Mouse (Mus musculus): ENCODE results near the gene Rrm1. TPM values are rescaled to one million over a fixed set of nuclear protein-coding genes. Genes with fewer than 3 reads are reported as not detected.

The Rrm1 gene
- polyA plus RNA-seq, 1 experiment from 2014 or later: 223 TPM

- Histone ChIP-seq H3K9ac (no peak overlapping the region), H3K9me3 (replicated peaks) (no peaks in the 10 kb centered on the region), H3K36me3 (0 out of 2 replicates have a peak, but pooled peaks cover 3% of the 10 kb centered on the region), H3K27ac (0 out of 2 replicates have a peak overlapping the region, but pooled peaks have one; percentile 20), H3K4me3 (replicated peaks) (no peak overlapping the region), H3K4me1 (replicated peaks) (peaks cover 10% of the 10 kb centered on the region), H3K4me2 (no peak overlapping the region), H3K27me3 (no peaks in the 10 kb centered on the region)
- 35% methylated on average over 6 of the region's 6 CpGs for WGBS (ENCODE audit: insufficient replicate concordance)
- DNase-seq (no peak), ATAC-seq (ENCODE audit: low read depth) (0 out of 2 replicates have a peak, but pooled peaks have one; percentile 20)
Observed at GRCm38 (mm10) chr7:102425933-102426685, 15.4 kb upstream of the Rrm1 start.

DNA sequence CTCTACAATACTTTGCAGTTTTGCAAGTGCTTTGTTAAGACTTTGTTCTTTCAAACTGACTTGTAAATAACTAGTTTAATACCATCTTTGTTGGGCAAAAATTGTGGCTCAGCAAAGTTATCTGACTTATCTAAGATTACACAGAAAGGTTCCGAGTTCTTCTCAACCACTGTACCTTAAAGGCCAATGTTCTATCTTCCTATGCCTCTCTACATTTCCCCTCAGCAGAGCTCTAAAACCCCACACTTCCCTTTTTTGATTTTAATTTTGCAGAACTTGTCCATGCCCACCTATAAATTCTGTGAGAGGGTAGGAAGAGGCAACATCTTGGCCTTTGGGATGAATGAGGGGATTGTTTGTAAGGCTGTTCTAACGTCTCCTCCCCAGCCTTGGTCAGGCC is 7.2 kb upstream of the Rrm1 start:
- 54% methylated on average over 2 of the region's 2 CpGs for WGBS (ENCODE audit: insufficient replicate concordance)
- DNase-seq (no peak), ATAC-seq (ENCODE audit: low read depth) (no peak)
- Histone ChIP-seq H3K4me1 (replicated peaks) (peaks cover 4% of the 10 kb centered on the region; the same call in 1 of the 2 replicates), H3K27ac (no peak overlapping the region), H3K9me3 (replicated peaks) (no peaks in the 10 kb centered on the region), H3K36me3 (0 out of 2 replicates have a peak, but pooled peaks cover 12% of the 10 kb centered on the region), H3K9ac (no peak overlapping the region), H3K4me3 (replicated peaks) (no peak overlapping the region), H3K4me2 (no peak overlapping the region), H3K27me3 (no peaks in the 10 kb centered on the region)

DNA sequence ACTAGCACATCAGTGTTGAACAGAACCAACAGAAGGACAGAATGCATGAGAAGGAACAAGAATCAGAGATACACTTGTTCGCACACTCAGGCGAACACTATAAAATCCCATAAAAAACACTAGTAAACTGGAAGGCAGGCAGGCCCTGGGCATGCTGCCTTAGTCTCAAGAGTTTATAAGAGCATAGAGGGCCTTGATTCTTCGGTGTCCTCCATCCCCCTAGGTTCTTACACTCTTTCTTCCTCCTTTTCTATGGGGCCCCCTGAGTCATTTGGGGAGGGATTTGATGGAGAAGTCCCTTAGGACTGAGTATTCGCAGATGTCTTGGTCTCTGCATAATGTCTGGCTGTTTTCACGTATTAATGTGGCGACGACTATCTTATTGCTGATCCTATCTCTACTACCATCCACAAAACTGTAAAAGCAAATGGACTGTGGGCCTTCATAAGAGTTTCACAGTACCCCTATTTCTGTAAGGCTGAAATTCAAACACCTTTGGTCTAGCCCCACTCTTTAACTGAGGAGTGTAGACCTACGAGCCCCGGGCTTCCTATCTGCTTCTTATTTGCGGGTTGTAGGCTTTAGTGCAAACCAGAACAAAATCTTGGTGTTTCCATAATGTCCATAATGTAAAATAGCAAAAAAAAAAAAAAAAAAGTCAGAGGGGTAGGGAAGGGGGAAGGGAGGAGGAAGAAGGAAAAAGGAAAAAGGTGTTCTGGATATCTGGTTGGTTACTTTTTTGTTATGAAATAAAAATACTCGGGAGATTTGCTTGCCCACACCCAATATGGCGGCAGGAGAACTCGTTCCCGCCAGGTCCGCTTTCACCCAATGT is 456 bp upstream of the Rrm1 start:
- Histone ChIP-seq H3K27ac (peak overlapping the region; percentile 94), H3K9me3 (replicated peaks) (no peaks in the 10 kb centered on the region), H3K4me3 (replicated peaks) (peak overlapping the region; percentile 86), H3K27me3 (no peaks in the 10 kb centered on the region), H3K36me3 (peaks cover 20% of the 10 kb centered on the region), H3K9ac (0 out of 2 replicates have a peak overlapping the region, but pooled peaks have one; percentile 19), H3K4me1 (replicated peaks) (peaks cover 27% of the 10 kb centered on the region), H3K4me2 (peak overlapping the region; percentile 92)
- ATAC-seq (ENCODE audit: low read depth): no peak
- WGBS (ENCODE audit: insufficient replicate concordance): 46% methylated on average over 15 of the region's 15 CpGs
- no peak for DNase-seq

- H3K9ac ChIP-seq: peak overlapping the region; percentile 96
- WGBS (ENCODE audit: insufficient replicate concordance): 1% methylated on average over 4 of the region's 4 CpGs
- no peak for DNase-seq
Observed at GRCm38 (mm10) chr7:102442432-102442831, 937 bp downstream of the Rrm1 start.

DNA sequence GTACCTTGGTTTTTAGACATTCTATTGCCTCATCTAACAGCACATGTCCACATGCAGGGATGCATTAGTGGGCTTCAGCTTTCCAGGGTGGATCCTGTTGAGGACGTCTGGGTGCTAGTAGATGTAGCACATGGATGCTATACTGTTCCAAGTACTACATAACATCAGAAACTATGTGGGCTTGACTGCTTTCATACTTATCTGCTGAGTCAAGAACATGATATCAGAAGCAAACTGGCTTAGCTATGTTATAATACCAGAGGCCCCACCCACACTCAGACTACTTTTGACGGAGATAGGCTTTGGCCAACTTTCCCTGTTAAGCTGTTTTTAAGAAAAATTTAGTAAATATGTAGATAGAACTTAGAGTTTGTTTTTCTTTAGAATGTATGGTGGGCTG is 2.8 kb downstream of the Rrm1 start:
- ATAC-seq (ENCODE audit: low read depth) (peak; percentile 77), DNase-seq (peak; percentile 64)
- H3K27me3 ChIP-seq: no peaks in the 10 kb centered on the region
- 21% methylated on average over 2 of the region's 2 CpGs for WGBS (ENCODE audit: insufficient replicate concordance)
- H3K36me3 ChIP-seq: peaks cover 49% of the 10 kb centered on the region
- peaks cover 29% of the 10 kb centered on the region for H3K4me1 ChIP-seq (replicated peaks)
- H3K27ac ChIP-seq: peak overlapping the region; percentile 94
- peak overlapping the region; percentile 80 for H3K9ac ChIP-seq
- peak overlapping the region; percentile 86 for H3K4me3 ChIP-seq (replicated peaks)
- H3K4me2 ChIP-seq: peak overlapping the region; percentile 92
- no peaks in the 10 kb centered on the region for H3K9me3 ChIP-seq (replicated peaks)

More at GRCm38 (mm10) chr7:102442432-102442831, 937 bp downstream of the Rrm1 start:
- H3K4me1 ChIP-seq (replicated peaks): peaks cover 29% of the 10 kb centered on the region
- H3K36me3 ChIP-seq: peaks cover 33% of the 10 kb centered on the region
- peak overlapping the region; percentile 86 for H3K4me3 ChIP-seq (replicated peaks)
- peak overlapping the region; percentile 92 for H3K4me2 ChIP-seq
- peak overlapping the region; percentile 94 for H3K27ac ChIP-seq
- no peaks in the 10 kb centered on the region for H3K9me3 ChIP-seq (replicated peaks)
- no peaks in the 10 kb centered on the region for H3K27me3 ChIP-seq
- no peak for ATAC-seq (ENCODE audit: low read depth)

DNA sequence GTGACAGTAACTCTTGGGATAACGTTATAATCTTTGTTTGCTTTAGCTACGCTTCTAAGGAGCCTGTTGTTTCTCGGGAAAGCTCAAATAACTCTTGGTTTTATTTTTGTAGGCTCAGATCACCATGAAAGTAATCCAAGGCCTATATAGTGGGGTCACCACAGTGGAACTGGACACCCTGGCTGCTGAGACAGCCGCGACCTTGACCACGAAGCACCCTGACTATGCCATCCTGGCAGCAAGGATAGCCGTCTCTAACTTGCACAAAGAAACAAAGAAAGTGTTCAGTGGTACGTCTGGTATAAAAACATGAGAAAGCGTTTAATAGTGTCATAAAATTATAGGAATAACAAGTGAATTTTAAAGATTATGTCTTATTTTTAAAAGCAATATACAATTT is 4.9 kb downstream of the Rrm1 start:
- H3K4me2 ChIP-seq: no peak overlapping the region
- no peak for DNase-seq
- H3K4me1 ChIP-seq (replicated peaks): peaks cover 22% of the 10 kb centered on the region
- WGBS (ENCODE audit: insufficient replicate concordance): 94% methylated on average over 9 of the region's 9 CpGs
- no peak overlapping the region for H3K4me3 ChIP-seq (replicated peaks)
- no peak for ATAC-seq (ENCODE audit: low read depth)
- H3K9ac ChIP-seq: no peak overlapping the region
- H3K36me3 ChIP-seq: peaks cover 70% of the 10 kb centered on the region
- H3K27me3 ChIP-seq: no peaks in the 10 kb centered on the region
- H3K9me3 ChIP-seq (replicated peaks): no peaks in the 10 kb centered on the region
- H3K27ac ChIP-seq: no peak overlapping the region

DNA sequence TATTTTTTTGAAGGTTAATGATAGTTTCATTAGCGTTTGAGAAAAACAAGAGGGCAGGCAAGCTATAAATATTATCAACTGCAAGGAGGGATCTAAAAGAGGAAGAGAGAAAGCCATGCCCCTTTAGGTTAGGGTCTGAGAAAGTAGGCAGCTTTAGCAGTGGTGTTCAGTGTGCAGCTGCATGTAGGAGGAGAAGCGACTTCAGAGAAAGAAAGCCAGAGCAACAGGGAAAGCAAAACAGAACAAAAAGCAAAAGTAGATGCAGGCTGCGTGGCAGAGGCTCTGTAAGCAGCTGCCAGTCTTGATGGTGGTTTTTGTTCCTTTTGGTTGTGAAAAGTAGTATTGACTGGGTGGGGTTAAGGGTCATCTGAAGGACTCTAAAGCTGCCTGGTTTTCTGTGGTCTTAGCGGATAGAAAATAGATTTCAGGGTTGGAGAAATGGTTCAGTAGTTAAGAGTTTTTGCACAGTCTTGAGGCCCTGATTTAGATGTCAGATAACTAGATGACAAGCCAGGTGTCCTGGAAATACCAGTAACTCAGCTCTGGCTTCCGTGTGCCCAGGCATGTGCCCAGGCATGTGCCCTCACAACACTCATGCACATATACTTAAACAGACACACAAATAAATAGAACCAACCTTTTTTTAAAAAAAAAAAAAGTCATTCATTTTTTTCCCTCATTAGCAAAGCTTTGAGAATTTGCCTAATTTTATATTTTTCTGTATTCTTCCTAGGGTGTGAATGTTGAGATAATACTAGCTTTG is 17.3 kb downstream of the Rrm1 start:
- H3K9ac ChIP-seq: no peak overlapping the region
- H3K27ac ChIP-seq: no peak overlapping the region
- ATAC-seq (ENCODE audit: low read depth) (no peak), DNase-seq (no peak)
- no peak overlapping the region for H3K4me2 ChIP-seq
- 84% methylated on average over 5 of the region's 5 CpGs for WGBS (ENCODE audit: insufficient replicate concordance)
- H3K4me1 ChIP-seq (replicated peaks): 0 out of 2 replicates have a peak, but pooled peaks cover 2% of the 10 kb centered on the region
- no peak overlapping the region for H3K4me3 ChIP-seq (replicated peaks)
- no peaks in the 10 kb centered on the region for H3K27me3 ChIP-seq
- peaks cover 97% of the 10 kb centered on the region for H3K36me3 ChIP-seq
- H3K9me3 ChIP-seq (replicated peaks): no peaks in the 10 kb centered on the region

DNA sequence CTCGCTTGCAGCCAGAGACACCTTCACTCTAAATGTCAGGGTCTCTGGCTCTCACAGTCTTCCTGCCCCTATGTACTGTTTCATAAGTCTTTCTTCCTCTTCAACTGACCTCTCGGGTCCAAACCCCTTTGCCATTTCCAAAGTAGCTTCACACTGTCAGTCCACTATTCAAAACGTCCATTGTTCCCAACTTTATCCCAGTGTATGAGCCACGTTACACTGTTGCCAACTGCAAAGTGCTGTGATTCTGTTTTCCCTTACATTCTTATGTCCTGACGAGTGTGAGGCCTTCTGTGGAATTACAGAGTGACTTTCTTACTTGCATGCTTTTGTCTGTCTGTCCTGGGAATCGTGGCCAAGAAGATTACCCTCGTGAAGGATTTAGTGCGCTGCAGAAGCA is 26.1 kb downstream of the Rrm1 start:
- H3K4me2 ChIP-seq: no peak overlapping the region
- ATAC-seq (ENCODE audit: low read depth) (no peak), DNase-seq (no peak)
- WGBS (ENCODE audit: insufficient replicate concordance): 88% methylated on average over 8 of the region's 8 CpGs
- H3K9me3 ChIP-seq (replicated peaks): no peaks in the 10 kb centered on the region
- H3K4me1 ChIP-seq (replicated peaks): no peaks in the 10 kb centered on the region
- peaks cover 88% of the 10 kb centered on the region for H3K36me3 ChIP-seq
- no peaks in the 10 kb centered on the region for H3K27me3 ChIP-seq
- H3K27ac ChIP-seq: no peak overlapping the region
- no peak overlapping the region for H3K4me3 ChIP-seq (replicated peaks)
- no peak overlapping the region for H3K9ac ChIP-seq

GRCm38 (mm10) chr7:102472675-102473074 is 31.2 kb downstream of the Rrm1 start:
- ATAC-seq (ENCODE audit: low read depth) (no peak), DNase-seq (no peak)
- Histone ChIP-seq H3K4me1 (replicated peaks) (no peaks in the 10 kb centered on the region), H3K27ac (no peak overlapping the region), H3K9ac (no peak overlapping the region), H3K4me3 (replicated peaks) (no peak overlapping the region), H3K4me2 (no peak overlapping the region), H3K36me3 (peaks cover 41% of the 10 kb centered on the region), H3K27me3 (no peaks in the 10 kb centered on the region), H3K9me3 (replicated peaks) (no peaks in the 10 kb centered on the region)
- 62% methylated on average over 5 of the region's 5 CpGs for whole genome bisulfite sequencing (ENCODE audit: insufficient replicate concordance)

- 0 out of 2 replicates have a peak, but pooled peaks cover 3% of the 10 kb centered on the region for H3K36me3 ChIP-seq
- H3K4me1 ChIP-seq (replicated peaks): 0 out of 2 replicates have a peak, but pooled peaks cover 6% of the 10 kb centered on the region
- 86% methylated on average over 5 of the region's 5 CpGs for WGBS (ENCODE audit: insufficient replicate concordance)
- no peak for DNase-seq
- ATAC-seq (ENCODE audit: low read depth): no peak
- H3K27me3 ChIP-seq: no peaks in the 10 kb centered on the region
- no peaks in the 10 kb centered on the region for H3K9me3 ChIP-seq (replicated peaks)
- H3K4me3 ChIP-seq (replicated peaks): no peak overlapping the region
- H3K27ac ChIP-seq: no peak overlapping the region
- H3K4me2 ChIP-seq: no peak overlapping the region
- no peak overlapping the region for H3K9ac ChIP-seq
Observed at GRCm38 (mm10) chr7:102476601-102477000, 35.1 kb downstream of the Rrm1 start.

DNA sequence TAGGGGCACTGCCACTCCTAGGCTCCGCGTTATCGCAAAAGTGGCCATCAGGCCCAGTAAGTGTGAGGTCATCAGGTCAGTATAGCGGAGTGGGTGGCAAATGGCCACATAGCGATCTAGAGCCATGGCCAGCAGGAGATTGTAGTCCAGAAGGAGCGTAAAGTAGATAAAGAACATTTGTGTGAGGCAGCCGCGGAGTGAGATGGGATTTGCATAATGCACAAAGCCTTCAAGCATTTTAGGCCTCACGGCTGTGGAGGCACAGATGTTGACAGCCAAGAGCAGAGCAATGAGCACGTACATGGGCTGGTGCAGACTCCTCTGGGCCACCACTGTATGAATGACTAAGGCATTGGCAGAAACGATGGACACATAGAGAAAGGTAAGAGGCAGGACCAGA is 35.9 kb downstream of the Rrm1 start:
- WGBS (ENCODE audit: insufficient replicate concordance): 80% methylated on average over 11 of the region's 11 CpGs
- Histone ChIP-seq H3K4me1 (replicated peaks) (0 out of 2 replicates have a peak, but pooled peaks cover 6% of the 10 kb centered on the region), H3K4me2 (no peak overlapping the region), H3K27ac (no peak overlapping the region), H3K9ac (no peak overlapping the region), H3K27me3 (no peaks in the 10 kb centered on the region), H3K4me3 (replicated peaks) (no peak overlapping the region), H3K36me3 (0 out of 2 replicates have a peak, but pooled peaks cover 3% of the 10 kb centered on the region), H3K9me3 (replicated peaks) (no peaks in the 10 kb centered on the region)
- DNase-seq (no peak), ATAC-seq (ENCODE audit: low read depth) (no peak)
